Mouse (Mus musculus) liver, postnatal 0 days (tissue): ENCODE data around the gene Clstn1. TPM values are rescaled to one million over a fixed set of nuclear protein-coding genes. Genes with fewer than 3 reads are reported as not detected.

Experiments
- ATAC-seq: fragments of 200-750 bp; cut with Nextera tagmentation; 2 replicates; pipeline ENCODE4 v1.8.0; 2017; ENCODE audit warnings: mild to moderate bottlenecking, moderate library complexity
- DNase-seq: peaks from one replicate; pipeline ENCODE4 v3.0.0-alpha.2; 2016
- H3K27ac ChIP-seq: fragments of 300-500 bp; sonication (generic); 2 replicates; pipeline ENCODE4 v1.5.1; 2014; ENCODE audit warnings: antibody characterized with exemption, moderate library complexity, mild to moderate bottlenecking, low read depth
- H3K27me3 ChIP-seq: fragments of 300-500 bp; sonication (generic); 2 replicates; pipeline ENCODE4 v1.6.1; 2014; ENCODE audit warnings: low read length, control low read depth, mixed read lengths; ENCODE audit not compliant: insufficient read depth
- H3K36me3 ChIP-seq: fragments of 300-500 bp; sonication (generic); replicated peaks from 2 replicates; pipeline ENCODE4 v1.6.1; 2014; ENCODE audit warnings: mild to moderate bottlenecking, control low read depth, low read length, moderate library complexity, mixed read lengths; ENCODE audit not compliant: insufficient read depth
- H3K4me1 ChIP-seq: fragments of 300-500 bp; sonication (generic); 2 replicates; pipeline ENCODE4 v1.6.1; 2014; ENCODE audit warnings: antibody characterized with exemption, mild to moderate bottlenecking, control low read depth; ENCODE audit not compliant: insufficient read depth
- H3K4me2 ChIP-seq: fragments of 300-500 bp; sonication (generic); 2 replicates; pipeline ENCODE4 v1.6.1; 2014; ENCODE audit warnings: low read depth, mild to moderate bottlenecking, low read length, moderate library complexity, mixed read lengths
- H3K4me3 ChIP-seq: fragments of 300-500 bp; sonication (generic); 2 replicates; pipeline ENCODE4 v1.5.1; 2014; ENCODE audit warnings: low read depth, low read length
- H3K9ac ChIP-seq: fragments of 300-500 bp; sonication (generic); replicated peaks from 2 replicates; pipeline ENCODE4 v1.6.1; 2014; ENCODE audit warnings: mild to moderate bottlenecking, moderate library complexity
- H3K9me3 ChIP-seq: fragments of 300-500 bp; sonication (generic); 2 replicates; pipeline ENCODE4 v1.6.1; 2016; ENCODE audit warnings: mild to moderate bottlenecking, control low read depth, low read length, mixed read lengths
- CTCF ChIP-seq: sonication (generic); IDR thresholded peaks from 2 replicates; pipeline ENCODE4 v1.5.1; 2016; ENCODE audit warnings: antibody characterized with exemption, low read depth
- EP300 ChIP-seq: IDR thresholded peaks from 2 replicates; pipeline ENCODE4 v1.6.1; 2016; ENCODE audit warnings: antibody characterized with exemption, low read depth, mild to moderate bottlenecking
- WGBS: fragments of 180-500 bp; shearing (Covaris S2); extraction: QIAGEN DNeasy Blood & Tissue Kit; methylation state at CpG from one replicate; pipeline ENCODE4 v1.1.7; 2014; ENCODE audit not compliant: insufficient replicate concordance; 5-methylcytosine and 5-hydroxymethylcytosine counted together
- polyA plus RNA-seq: library from polyadenylated mRNA; unstranded; fragments of >200 nt; fragmentation: Nextera tagmentation; extraction: Ambion mirVana; gene quantifications from 2 replicates; pipeline ENCODE4 v1.2.1, GENCODE M21; 2015

The Clstn1 gene
- polyA plus RNA-seq, 1 experiment from 2014 or later: 2.1 TPM

- DNase-seq: no peak
- Histone ChIP-seq H3K4me3 (no peak overlapping the region), H3K9me3 (no peaks in the 10 kb centered on the region), H3K27me3 (no peaks in the 10 kb centered on the region), H3K4me2 (no peak overlapping the region), H3K27ac (no peak overlapping the region), H3K9ac (no peak overlapping the region), H3K36me3 (no peaks in the 10 kb centered on the region), H3K4me1 (no peaks in the 10 kb centered on the region)
- no peak for ATAC-seq
- TF ChIP-seq CTCF: no peak
- no peak for TF ChIP-seq EP300
- WGBS: 72% methylated on average over 5 of the region's 5 CpGs
Observed at GRCm38 (mm10) chr4:149641956-149642355, 55.7 kb downstream of the Clstn1 start.

GRCm38 (mm10) chr4:149645761-149646160 lies 59.5 kb downstream of the Clstn1 start:
- 84% methylated on average over 9 of the region's 9 CpGs for WGBS
- Histone ChIP-seq H3K36me3 (peaks cover 6% of the 10 kb centered on the region; the same call in 1 of the 2 replicates), H3K4me2 (no peak overlapping the region), H3K27ac (no peak overlapping the region), H3K9ac (no peak overlapping the region), H3K9me3 (no peaks in the 10 kb centered on the region), H3K4me1 (peaks cover 4% of the 10 kb centered on the region; the same call in 1 of the 2 replicates), H3K27me3 (no peaks in the 10 kb centered on the region), H3K4me3 (no peak overlapping the region)
- no peak for TF ChIP-seq CTCF
- no peak for TF ChIP-seq EP300
- no peak for ATAC-seq
- DNase-seq: no peak

GRCm38 (mm10) chr4:149648031-149648805 lies 62.0 kb downstream of the Clstn1 start:
- DNase-seq (peak; percentile 55), ATAC-seq (no peak; the same call in 1 of the 2 replicates)
- Histone ChIP-seq H3K4me3 (no peak overlapping the region), H3K27ac (no peak overlapping the region; the same call in 1 of the 2 replicates), H3K4me2 (peak overlapping the region; percentile 6; the same call in 1 of the 2 replicates), H3K4me1 (peaks cover 4% of the 10 kb centered on the region; the same call in 1 of the 2 replicates), H3K9ac (no peak overlapping the region), H3K27me3 (no peaks in the 10 kb centered on the region), H3K36me3 (peaks cover 25% of the 10 kb centered on the region; the same call in 1 of the 2 replicates), H3K9me3 (no peaks in the 10 kb centered on the region)
- no peak for TF ChIP-seq EP300
- TF ChIP-seq CTCF: no peak
- 54% methylated on average over 20 of the region's 20 CpGs for WGBS

GRCm38 (mm10) chr4:149650493-149651193 lies 64.4 kb downstream of the Clstn1 start:
- no peaks in the 10 kb centered on the region for H3K27me3 ChIP-seq
- peaks cover 4% of the 10 kb centered on the region; the same call in 1 of the 2 replicates for H3K4me1 ChIP-seq
- peaks cover 39% of the 10 kb centered on the region for H3K36me3 ChIP-seq
- H3K9ac ChIP-seq: no peak overlapping the region
- WGBS: 62% methylated on average over 24 of the region's 24 CpGs
- H3K27ac ChIP-seq: no peak overlapping the region
- no peak overlapping the region for H3K4me2 ChIP-seq
- DNase-seq: peak; percentile 79
- TF ChIP-seq EP300: no peak
- TF ChIP-seq CTCF: peak; percentile 83
- no peak overlapping the region for H3K4me3 ChIP-seq
- H3K9me3 ChIP-seq: no peaks in the 10 kb centered on the region
- peak; percentile 35 for ATAC-seq

GRCm38 (mm10) chr4:149654232-149654631 lies 68.0 kb downstream of the Clstn1 start:
- H3K36me3 ChIP-seq: peaks cover 37% of the 10 kb centered on the region
- DNase-seq: peak; percentile 57
- no peaks in the 10 kb centered on the region for H3K9me3 ChIP-seq
- H3K4me1 ChIP-seq: peaks cover 4% of the 10 kb centered on the region; the same call in 1 of the 2 replicates
- 80% methylated on average over 4 of the region's 4 CpGs for WGBS
- H3K4me3 ChIP-seq: no peak overlapping the region
- no peak for TF ChIP-seq EP300
- TF ChIP-seq CTCF: peak; percentile 88
- no peak overlapping the region for H3K27ac ChIP-seq
- ATAC-seq: no peak
- no peak overlapping the region for H3K4me2 ChIP-seq
- H3K27me3 ChIP-seq: no peaks in the 10 kb centered on the region
- no peak overlapping the region for H3K9ac ChIP-seq

GRCm38 (mm10) chr4:149657858-149658416 lies 71.7 kb downstream of the Clstn1 start:
- peak; percentile 60 for ATAC-seq
- H3K9me3 ChIP-seq: no peaks in the 10 kb centered on the region

More at GRCm38 (mm10) chr4:149657858-149658416, 71.7 kb downstream of the Clstn1 start:
- Histone ChIP-seq H3K27ac (no peak overlapping the region), H3K4me2 (no peak overlapping the region), H3K27me3 (no peaks in the 10 kb centered on the region), H3K36me3 (peaks cover 22% of the 10 kb centered on the region), H3K9ac (no peak overlapping the region), H3K4me1 (no peaks in the 10 kb centered on the region), H3K4me3 (no peak overlapping the region)
- peak; percentile 44 for DNase-seq
- TF ChIP-seq CTCF: no peak
- TF ChIP-seq EP300: no peak
- WGBS: 47% methylated on average over 11 of the region's 11 CpGs
